Mouse (Mus musculus) megakaryocyte, embryonic 14.5 days (primary cell): Measurements from ENCODE around the gene Atoh8.

Source experiments
- FLI1 ChIP-seq: IDR thresholded peaks from 2 replicates; pipeline ENCODE4 v1.6.1; 2012; ENCODE audit warnings: low read length, inconsistent platforms, mixed read lengths
- GATA1 ChIP-seq: IDR thresholded peaks from 3 replicates; pipeline ENCODE4 v1.6.1; 2012; ENCODE audit warnings: mixed read lengths, low read length, inconsistent platforms, borderline replicate concordance

DNA sequence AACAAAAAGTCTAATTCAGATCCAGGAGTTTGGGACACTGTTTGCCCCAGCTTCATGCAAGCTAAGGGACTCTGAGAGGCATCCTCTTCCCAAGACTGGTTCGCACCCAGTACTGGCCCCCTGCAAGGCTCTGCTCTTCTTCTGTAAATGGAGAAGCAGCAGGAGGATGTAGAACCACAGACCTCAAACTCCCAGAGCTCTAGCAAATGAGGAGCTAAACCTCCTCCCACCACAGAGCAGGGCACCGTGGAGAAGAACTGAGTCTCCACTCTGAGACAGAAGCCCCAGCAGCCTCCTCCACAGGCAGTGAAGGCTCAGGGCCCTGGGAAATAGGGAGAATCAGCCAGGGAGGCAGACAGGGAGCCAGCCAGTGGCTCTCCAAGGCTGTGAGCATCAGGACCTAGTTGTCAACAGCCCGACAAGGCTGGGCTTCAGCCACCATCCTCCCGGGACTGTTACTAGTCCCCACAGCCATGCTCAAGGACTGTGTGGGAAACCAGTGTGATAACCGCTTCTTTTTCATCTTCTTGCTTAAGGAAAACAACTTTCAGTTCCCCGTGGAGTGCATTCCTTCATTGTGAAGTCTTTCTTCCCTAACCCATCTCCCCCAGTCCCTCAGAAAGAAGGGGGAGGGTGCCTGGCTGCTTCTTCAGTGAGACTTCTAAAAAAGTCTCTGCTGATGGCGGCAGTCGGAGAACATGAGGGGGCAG is 5.9 kb upstream of the Atoh8 start:
- TF ChIP-seq GATA1 (no peak), FLI1 (no peak)
